Mouse (Mus musculus): ENCODE measurements around the gene Mitf.

Mitf gene

GRCm38 (mm10) chr6:97950033-97950881 lies 143.4 kb downstream of the Mitf start:
- DNase-seq (ENCODE audit: low spot score), result peak; percentile 30

- peak; percentile 30 for DNase-seq (ENCODE audit: low spot score)
Measured at GRCm38 (mm10) chr6:97950882-97951245, 144.0 kb downstream of the Mitf start.

- no peak for DNase-seq (ENCODE audit: low spot score)
Measured at GRCm38 (mm10) chr6:97951711-97952110, 144.9 kb downstream of the Mitf start.

DNA sequence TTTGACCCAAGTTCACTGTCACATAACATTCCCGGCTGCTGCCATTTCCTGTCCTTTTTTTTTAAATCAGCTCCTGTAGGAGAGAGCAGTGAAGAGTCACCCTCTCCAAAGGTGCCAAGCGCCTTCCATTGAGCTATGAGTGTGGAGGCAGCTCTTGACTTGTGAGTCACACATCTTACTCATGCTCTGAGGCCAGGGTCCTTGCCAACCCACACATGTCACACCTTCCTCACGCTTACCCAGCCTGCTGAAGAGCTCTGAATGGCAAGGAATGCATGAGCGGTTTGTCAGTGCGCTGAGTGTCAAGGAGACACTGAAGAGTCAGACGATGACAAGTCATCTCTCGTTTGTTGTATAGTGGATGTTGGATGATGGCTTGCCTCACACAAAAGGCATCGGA lies 146.0 kb downstream of the Mitf start:
- DNase-seq (ENCODE audit: low spot score), result no peak

- DNase-seq (ENCODE audit: low spot score), result no peak
Measured at GRCm38 (mm10) chr6:97956121-97956520, 149.3 kb downstream of the Mitf start.

- no peak for DNase-seq (ENCODE audit: low spot score)
Measured at GRCm38 (mm10) chr6:97956636-97957035, 149.8 kb downstream of the Mitf start.

DNA sequence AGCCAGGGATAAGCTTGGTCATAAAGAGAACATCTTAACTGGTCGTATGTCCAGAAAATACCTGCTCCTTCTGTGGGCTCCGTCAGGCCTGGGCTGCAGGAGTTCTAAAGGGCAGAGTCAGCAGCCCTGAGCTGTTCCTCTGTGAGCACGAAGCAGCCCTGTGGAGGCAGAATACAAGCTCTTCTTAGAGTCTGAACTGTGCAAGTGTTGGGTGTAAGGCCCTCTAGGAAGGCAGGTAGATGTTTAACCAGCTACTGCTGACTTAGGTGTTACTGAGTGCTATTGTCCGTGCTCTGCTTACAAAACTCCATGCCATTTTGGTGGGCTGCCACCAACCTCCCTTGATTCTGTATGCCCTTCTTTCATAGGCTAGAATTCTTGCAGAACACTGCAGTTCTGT lies 151.4 kb downstream of the Mitf start:
- no peak for DNase-seq (ENCODE audit: low spot score)

- no peak for DNase-seq (ENCODE audit: low spot score)
Measured at GRCm38 (mm10) chr6:97961776-97962175, 154.9 kb downstream of the Mitf start.

GRCm38 (mm10) chr6:97962311-97962710 lies 155.5 kb downstream of the Mitf start:
- DNase-seq (ENCODE audit: low spot score), result no peak

- no peak for DNase-seq (ENCODE audit: low spot score)
Measured at GRCm38 (mm10) chr6:97964750-97965149, 157.9 kb downstream of the Mitf start.

GRCm38 (mm10) chr6:97981668-97982067 lies 174.8 kb downstream of the Mitf start:
- peak; percentile 30 for DNase-seq (ENCODE audit: low spot score)

- no peak for DNase-seq (ENCODE audit: low spot score)
Measured at GRCm38 (mm10) chr6:97985658-97986057, 178.8 kb downstream of the Mitf start.

DNA sequence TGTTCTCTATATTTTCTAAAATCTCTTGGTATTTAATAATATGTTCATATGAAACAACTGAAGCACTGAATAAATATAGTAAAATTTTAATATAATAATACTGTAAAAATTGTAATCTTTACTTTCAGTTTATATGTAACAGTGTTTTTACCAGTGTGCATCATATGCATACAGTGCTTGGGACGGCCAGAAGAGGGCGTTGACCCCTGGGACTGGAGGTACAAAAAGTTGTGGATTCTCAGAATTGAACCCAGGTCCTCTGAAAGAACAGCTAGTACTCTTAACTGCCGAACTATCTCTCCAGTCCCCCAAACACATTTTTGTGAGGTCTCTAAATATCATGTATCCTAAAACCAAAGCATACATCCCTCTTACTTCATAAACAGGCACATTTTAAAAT lies 179.6 kb downstream of the Mitf start:
- DNase-seq (ENCODE audit: low spot score), result no peak

DNA sequence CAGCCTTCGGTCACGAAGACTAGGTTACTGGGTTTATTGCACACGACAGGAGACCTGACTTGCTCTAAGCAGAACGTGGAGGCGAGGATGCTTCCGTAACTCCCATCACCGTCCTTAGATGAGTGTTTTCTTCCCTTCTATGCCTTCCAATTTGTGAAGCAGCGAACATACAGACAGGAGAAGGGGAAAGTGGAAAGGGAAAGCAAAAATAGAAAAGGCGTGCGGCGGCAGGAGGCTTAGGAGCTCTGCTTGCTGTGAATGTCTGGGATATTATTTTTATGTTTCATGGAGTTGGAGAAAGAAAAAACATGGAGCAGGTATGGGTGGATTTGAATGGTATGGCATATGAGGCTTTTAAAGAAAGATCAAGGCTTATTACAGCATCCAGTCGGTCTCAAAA lies 186.7 kb downstream of the Mitf start:
- DNase-seq (ENCODE audit: low spot score), result no peak

- DNase-seq (ENCODE audit: low spot score), result no peak
Measured at GRCm38 (mm10) chr6:97995606-97996307, 188.9 kb downstream of the Mitf start.

- peak; percentile 31 for DNase-seq (ENCODE audit: low spot score)
Measured at GRCm38 (mm10) chr6:98001551-98001950, 194.7 kb downstream of the Mitf start.

- DNase-seq (ENCODE audit: low spot score), result peak; percentile 88
Measured at GRCm38 (mm10) chr6:98003114-98003513, 196.3 kb downstream of the Mitf start.

DNA sequence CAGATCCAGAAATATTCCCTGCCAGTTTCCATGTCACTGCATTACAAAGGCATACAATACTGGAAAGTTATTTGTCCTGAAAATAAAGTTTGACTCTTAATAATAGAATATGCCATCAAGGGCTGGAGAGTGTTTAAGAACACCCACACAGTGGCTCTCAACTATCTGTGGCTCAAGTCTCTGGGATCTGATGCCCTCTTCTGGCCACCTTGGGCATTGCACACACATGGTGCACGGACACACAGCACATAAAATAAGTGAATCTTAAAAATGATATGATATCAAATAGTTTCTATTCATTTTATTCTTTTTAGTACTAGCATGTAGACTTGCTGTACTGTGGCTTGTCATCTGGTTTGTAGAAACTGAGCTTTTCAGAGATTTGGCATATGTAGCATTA lies 198.7 kb downstream of the Mitf start:
- DNase-seq (ENCODE audit: low spot score), result peak; percentile 23

- DNase-seq (ENCODE audit: low spot score), result no peak
Measured at GRCm38 (mm10) chr6:98015066-98015465, 208.2 kb downstream of the Mitf start.

DNA sequence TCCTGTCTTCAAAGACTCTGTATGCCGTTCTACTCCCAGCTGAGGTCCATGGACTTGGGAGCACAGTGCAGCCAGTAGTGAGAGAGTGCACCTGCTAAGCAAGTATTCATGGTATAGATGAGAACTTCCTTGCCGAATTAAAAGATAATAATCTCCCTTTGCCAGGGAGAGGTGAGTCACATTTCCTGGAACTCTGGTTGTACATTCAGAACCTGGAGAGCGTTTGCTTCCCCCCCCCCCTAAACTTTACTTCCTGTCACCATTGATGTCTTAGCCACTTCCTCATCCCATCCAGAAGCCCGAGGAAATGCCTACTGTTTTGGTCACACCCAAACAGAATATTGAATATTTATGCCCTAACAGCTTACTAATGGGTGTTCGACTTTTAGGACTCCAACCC lies 209.0 kb downstream of the Mitf start:
- no peak for DNase-seq (ENCODE audit: low spot score)

DNA sequence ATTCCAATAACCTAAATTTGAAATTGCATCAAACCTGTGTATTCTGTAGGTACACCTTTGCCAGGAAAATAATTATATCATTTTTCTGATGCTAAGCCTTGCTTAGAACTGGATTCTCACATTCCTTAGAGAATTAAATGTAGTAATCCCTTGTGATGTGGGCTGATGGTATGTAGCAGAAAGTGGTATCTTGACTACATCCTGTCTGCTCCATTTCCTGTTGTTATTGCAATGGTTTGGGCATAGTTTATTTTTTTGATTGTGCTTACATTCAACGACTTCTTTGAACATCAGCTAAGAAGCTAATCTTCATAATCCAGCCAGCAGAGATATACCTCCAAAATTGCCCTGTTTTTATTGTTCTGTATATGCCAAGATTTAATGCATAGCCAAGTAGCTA lies 217.0 kb downstream of the Mitf start:
- no peak for DNase-seq (ENCODE audit: low spot score)

- DNase-seq (ENCODE audit: low spot score), result peak; percentile 8
Measured at GRCm38 (mm10) chr6:98038513-98038912, 231.7 kb downstream of the Mitf start.

- DNase-seq (ENCODE audit: low spot score), result no peak
Measured at GRCm38 (mm10) chr6:98041795-98042194, 234.9 kb downstream of the Mitf start.
